Mouse (Mus musculus) forebrain, embryonic 10.5 days (tissue): ENCODE data around the gene Kcnh6. TPM values are rescaled to one million over a fixed set of nuclear protein-coding genes. Genes with fewer than 3 reads are reported as not detected.
A peak's percentile ranks its signal among the peaks of the same experiment; 100 is the strongest.

Experiments
- DNase-seq: peaks from one replicate; pipeline ENCODE4 v3.0.0-alpha.2; 2017; ENCODE audit warnings: low spot score; ENCODE audit errors: extremely low spot score
- H3K27ac ChIP-seq: fragments of 300-500 bp; sonication (generic); 2 replicates; pipeline ENCODE4 v1.5.1; 2016; ENCODE audit warnings: mild to moderate bottlenecking
- H3K27me3 ChIP-seq: fragments of 300-500 bp; sonication (generic); 2 replicates; pipeline ENCODE4 v1.6.1; 2016; ENCODE audit warnings: mild to moderate bottlenecking; ENCODE audit not compliant: poor library complexity, severe bottlenecking
- H3K36me3 ChIP-seq: fragments of 300-500 bp; sonication (generic); replicated peaks from 2 replicates; pipeline ENCODE4 v1.6.1; 2016; ENCODE audit warnings: mild to moderate bottlenecking, moderate library complexity
- H3K4me1 ChIP-seq: fragments of 300-500 bp; sonication (generic); 2 replicates; pipeline ENCODE4 v1.6.1; 2016
- H3K4me3 ChIP-seq: fragments of 300-500 bp; sonication (generic); 2 replicates; pipeline ENCODE4 v1.5.1; 2016; ENCODE audit warnings: mild to moderate bottlenecking, moderate library complexity
- H3K9me3 ChIP-seq: fragments of 300-500 bp; sonication (generic); 2 replicates; pipeline ENCODE4 v1.6.1; 2016; ENCODE audit warnings: mild to moderate bottlenecking, moderate library complexity
- WGBS: fragments of 180-500 bp; shearing (Covaris S2); methylation state at CpG from one replicate; pipeline ENCODE4 v1.1.7; 2016; 5-methylcytosine and 5-hydroxymethylcytosine counted together
- polyA plus RNA-seq: library from polyadenylated mRNA; unstranded; fragments of >200 nt; fragmentation: Nextera tagmentation; extraction: Ambion mirVana; gene quantifications from 2 replicates; pipeline ENCODE4 v1.2.1, GENCODE M21; 2016

Gene Kcnh6
- 0.39 and 0.58 TPM in 2 replicates for polyA plus RNA-seq

DNA sequence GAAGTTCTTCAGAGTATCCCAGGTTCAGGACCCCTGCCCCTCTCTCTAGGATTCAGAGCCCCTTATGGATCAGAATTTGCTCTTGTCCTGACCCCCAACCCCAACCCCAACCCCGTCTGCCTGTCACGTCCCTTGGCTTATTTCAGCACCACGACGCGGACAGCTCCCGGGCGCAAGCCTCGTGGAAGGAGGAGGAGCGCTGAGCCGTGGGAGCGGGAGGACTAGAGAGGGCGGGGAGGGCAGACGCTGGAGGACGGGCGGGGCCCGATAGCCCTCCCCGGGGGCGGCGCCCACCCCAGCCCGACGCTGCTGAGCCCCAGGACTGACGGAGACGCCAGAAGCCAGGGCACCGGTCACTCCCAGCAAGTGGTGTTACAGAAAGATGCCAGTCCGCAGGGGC is at the start of gene Kcnh6:
Gene Kcnh6 (plus strand): TSS at position 304 of the 400 bp plus-strand sequence.
- Histone ChIP-seq H3K4me1 (peaks cover 13% of the 10 kb centered on the region), H3K9me3 (no peaks in the 10 kb centered on the region), H3K36me3 (no peaks in the 10 kb centered on the region), H3K27me3 (peaks cover 16% of the 10 kb centered on the region), H3K4me3 (peak within 1 kb of the TSS; percentile 43), H3K27ac (peak within 1 kb of the TSS; percentile 12; the same call in 1 of the 2 replicates)
- under 1% methylated on average over 23 of the region's 25 CpGs for WGBS
- DNase-seq: peak; percentile 77

DNA sequence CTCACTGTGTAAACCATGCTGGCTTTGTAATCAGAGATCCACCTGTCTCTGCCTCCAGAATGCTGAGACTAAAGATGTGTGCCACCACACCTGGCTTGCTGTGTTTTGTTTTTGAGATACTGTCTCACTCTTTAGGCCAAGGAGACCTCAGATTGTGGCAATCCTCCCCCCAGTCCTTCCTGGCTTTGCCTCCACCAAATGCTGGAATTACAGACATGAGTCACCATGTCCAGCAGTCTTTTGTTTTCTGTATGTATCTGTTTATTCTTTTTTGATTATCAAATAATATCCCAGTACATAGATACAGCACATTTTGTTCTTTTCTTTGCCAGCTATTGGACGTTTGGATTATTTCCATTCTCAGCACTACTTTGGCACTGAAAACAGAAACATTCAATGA is 49.4 kb upstream of the Kcnh6 start:
- no peaks in the 10 kb centered on the region for H3K9me3 ChIP-seq
- no peak for DNase-seq
- H3K27ac ChIP-seq: no peak overlapping the region
- no peaks in the 10 kb centered on the region for H3K27me3 ChIP-seq
- H3K4me1 ChIP-seq: peaks cover 20% of the 10 kb centered on the region
- 86% methylated on average over 1 of the region's 1 CpGs for WGBS
- H3K4me3 ChIP-seq: no peak overlapping the region
- H3K36me3 ChIP-seq: no peaks in the 10 kb centered on the region

DNA sequence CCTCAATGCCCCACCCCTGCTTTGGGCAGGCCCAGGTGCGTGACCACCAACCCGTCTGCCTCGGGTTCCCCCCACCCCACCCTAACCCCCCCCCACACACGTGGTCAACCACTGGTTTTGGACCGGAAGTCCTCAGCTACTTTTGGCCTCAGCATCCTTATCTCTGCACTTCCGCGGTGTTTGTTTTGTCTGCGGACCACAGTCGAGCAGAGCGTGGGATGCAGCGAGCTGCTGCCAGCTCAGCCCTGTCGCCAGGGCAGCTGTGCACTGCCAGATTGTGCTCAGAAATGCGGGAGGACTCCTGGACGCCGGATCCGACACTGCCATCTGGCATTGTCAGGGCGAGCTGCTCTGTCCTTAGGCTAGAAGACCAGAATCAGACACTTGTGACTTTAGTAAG is 48.6 kb upstream of the Kcnh6 start:
- Histone ChIP-seq H3K9me3 (no peaks in the 10 kb centered on the region), H3K36me3 (no peaks in the 10 kb centered on the region), H3K27ac (no peak overlapping the region), H3K4me3 (no peak overlapping the region), H3K4me1 (peaks cover 20% of the 10 kb centered on the region), H3K27me3 (no peaks in the 10 kb centered on the region)
- WGBS: 69% methylated on average over 17 of the region's 17 CpGs
- DNase-seq: no peak

DNA sequence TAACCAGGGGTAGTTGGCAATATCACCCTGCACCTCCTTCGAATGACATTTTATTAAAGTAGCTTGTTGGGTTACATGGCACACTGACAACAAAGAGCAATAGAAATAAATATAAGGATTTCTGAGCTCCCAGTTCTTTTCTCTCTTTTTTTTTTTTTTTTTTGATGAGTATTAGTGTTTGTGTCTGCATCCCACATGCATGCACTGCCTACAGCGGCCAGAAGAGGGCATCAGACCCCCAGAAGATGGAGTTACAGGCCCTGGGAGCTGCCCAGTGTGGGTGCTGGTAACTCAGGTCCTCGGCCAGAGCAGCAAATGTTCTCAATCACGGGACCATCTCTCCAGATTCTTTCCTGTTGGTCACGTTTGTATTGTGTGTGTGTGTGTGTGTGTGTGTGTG is 43.2 kb upstream of the Kcnh6 start:
- H3K9me3 ChIP-seq: no peaks in the 10 kb centered on the region
- H3K27me3 ChIP-seq: peaks cover 43% of the 10 kb centered on the region
- H3K4me3 ChIP-seq: no peak overlapping the region
- 66% methylated on average over 5 of the region's 5 CpGs for WGBS
- H3K27ac ChIP-seq: no peak overlapping the region
- H3K4me1 ChIP-seq: peaks cover 23% of the 10 kb centered on the region
- no peak for DNase-seq
- no peaks in the 10 kb centered on the region for H3K36me3 ChIP-seq

DNA sequence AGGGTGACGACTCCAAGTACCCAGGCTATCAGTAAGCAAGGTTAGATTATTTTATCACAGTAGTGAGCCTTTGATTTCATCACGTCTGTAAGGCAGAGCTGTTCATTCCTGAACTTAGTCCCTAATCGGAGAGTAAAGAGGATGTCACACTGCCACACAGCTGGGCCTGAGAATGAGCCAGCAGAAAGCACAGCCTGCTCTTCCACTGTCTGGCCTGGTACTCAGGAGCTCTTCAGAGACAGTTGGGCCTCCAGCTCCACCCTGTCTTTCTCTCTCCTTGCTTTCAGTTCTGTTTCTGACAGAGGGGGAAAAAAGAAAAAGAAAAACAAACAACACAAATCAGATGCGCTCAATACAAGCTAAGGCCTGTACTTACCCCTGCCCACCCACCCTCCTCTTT is 41.6 kb upstream of the Kcnh6 start:
- no peak overlapping the region for H3K27ac ChIP-seq
- WGBS: 83% methylated on average over 4 of the region's 4 CpGs
- H3K27me3 ChIP-seq: peaks cover 58% of the 10 kb centered on the region
- DNase-seq: no peak
- no peaks in the 10 kb centered on the region for H3K9me3 ChIP-seq
- no peaks in the 10 kb centered on the region for H3K36me3 ChIP-seq
- no peak overlapping the region for H3K4me3 ChIP-seq
- H3K4me1 ChIP-seq: peaks cover 23% of the 10 kb centered on the region

DNA sequence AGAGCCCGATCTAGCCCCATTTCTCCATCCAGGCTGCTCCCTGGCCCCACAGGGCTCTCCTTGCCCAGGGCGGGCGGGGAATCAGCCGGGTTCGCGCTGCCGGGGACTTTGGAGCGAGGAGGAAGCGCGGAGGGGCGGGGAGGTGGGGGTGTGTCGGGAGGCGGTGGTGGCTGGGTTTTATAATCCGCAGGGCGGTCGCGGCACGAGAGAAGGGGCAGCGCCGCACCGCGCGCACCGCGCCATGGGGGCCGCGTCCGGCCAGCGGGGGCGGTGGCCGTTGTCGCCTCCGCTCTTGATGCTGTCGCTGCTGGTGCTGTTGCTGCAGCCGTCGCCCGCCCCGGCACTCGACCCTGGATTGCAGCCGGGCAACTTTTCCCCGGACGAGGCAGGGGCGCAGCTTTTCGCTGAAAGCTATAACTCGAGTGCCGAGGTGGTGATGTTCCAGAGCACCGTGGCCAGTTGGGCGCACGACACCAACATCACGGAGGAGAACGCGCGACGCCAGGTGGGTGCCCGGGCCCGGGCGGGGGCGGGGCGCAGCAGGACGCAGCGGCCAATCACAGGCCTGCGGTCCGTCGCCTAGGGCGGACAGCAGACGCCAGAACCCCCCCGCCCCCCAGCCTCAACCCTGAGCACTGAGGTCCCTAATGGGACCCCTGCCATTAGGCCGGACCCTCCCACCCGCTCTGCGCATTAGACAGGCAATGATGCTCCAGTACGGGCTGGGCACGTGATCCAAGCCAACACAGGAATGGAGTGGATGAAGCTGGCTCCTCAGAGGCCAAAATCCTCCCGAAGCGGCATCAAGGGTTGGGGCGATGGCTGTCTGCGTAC is 40.0 kb upstream of the Kcnh6 start, which contains the start of gene Ace:
Gene Ace (plus strand): TSS at position 205 of the 834 bp plus-strand sequence.
- peak within 1 kb of the TSS; percentile 72 for H3K4me3 ChIP-seq
- H3K9me3 ChIP-seq: no peaks in the 10 kb centered on the region
- H3K4me1 ChIP-seq: peaks cover 23% of the 10 kb centered on the region
- H3K36me3 ChIP-seq: no peaks in the 10 kb centered on the region
- WGBS: under 1% methylated on average over 71 of the region's 76 CpGs
- peak within 1 kb of the TSS; percentile 70 for H3K27ac ChIP-seq
- peaks cover 65% of the 10 kb centered on the region for H3K27me3 ChIP-seq
- peak; percentile 41 for DNase-seq

DNA sequence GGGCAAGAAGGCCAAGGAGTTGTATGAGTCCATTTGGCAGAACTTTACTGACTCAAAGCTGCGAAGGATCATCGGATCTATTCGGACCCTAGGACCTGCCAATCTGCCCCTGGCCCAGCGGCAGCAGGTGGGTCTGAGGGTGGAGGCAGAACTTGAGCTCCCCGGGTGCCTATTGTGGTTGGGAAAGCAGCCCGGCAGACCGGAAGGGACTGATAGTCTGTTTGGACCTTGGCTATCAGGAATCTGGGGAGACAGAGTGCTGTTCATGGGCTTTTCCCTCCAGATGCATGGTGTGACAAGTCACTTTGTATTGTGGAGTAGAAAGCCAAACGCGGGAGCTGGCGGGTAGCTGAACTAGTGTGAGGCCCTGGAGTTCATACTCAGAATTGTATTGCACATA is 39.0 kb upstream of the Kcnh6 start:
- Histone ChIP-seq H3K36me3 (no peaks in the 10 kb centered on the region), H3K27me3 (peaks cover 65% of the 10 kb centered on the region), H3K4me1 (peaks cover 23% of the 10 kb centered on the region), H3K4me3 (peak overlapping the region; percentile 72; the same call in 1 of the 2 replicates), H3K9me3 (no peaks in the 10 kb centered on the region), H3K27ac (no peak overlapping the region)
- no peak for DNase-seq
- 49% methylated on average over 10 of the region's 10 CpGs for WGBS

DNA sequence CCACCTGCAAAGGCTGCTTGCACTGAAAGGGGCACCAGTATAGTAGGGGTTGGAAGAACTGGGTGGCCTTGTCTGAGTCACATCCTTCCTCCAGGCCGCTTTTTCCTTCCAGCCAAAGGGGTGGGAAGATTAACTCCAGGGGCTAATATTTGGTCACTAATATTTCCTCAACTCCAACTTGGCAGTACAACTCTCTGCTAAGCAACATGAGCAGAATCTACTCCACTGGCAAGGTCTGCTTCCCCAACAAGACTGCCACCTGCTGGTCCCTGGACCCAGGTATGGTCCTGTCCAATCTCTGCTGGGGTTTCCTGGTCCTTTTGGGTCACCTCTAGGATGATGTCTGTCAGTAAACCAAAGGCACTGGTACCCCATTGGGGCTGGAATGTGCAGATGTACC is 38.4 kb upstream of the Kcnh6 start:
- 35% methylated on average over 1 of the region's 1 CpGs for WGBS

DNA sequence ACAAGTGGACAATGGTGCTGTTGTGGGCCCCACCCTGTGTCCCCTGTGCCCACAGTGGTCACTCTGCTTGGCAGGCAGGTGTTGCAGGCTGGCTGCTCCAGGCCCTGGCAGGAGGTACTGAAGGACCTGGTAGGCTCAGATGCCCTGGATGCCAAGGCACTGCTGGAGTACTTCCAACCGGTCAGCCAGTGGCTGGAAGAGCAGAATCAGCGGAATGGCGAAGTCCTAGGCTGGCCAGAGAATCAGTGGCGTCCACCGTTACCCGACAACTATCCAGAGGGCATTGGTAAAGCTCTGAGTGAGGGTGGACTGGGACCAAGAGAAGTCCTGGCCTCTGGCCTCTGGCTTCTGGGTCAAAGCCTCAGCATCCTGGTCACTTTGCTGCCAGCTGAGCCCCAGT is 33.3 kb upstream of the Kcnh6 start:
- H3K27ac ChIP-seq: no peak overlapping the region
- WGBS: 93% methylated on average over 6 of the region's 6 CpGs
- H3K36me3 ChIP-seq: no peaks in the 10 kb centered on the region
- H3K9me3 ChIP-seq: no peaks in the 10 kb centered on the region
- H3K4me1 ChIP-seq: no peaks in the 10 kb centered on the region; the same call in 1 of the 2 replicates
- H3K27me3 ChIP-seq: peaks cover 23% of the 10 kb centered on the region
- no peak for DNase-seq
- no peak overlapping the region for H3K4me3 ChIP-seq

More for the DNA sequence above, 38.4 kb upstream of the Kcnh6 start:
- Histone ChIP-seq H3K36me3 (no peaks in the 10 kb centered on the region), H3K27me3 (peaks cover 65% of the 10 kb centered on the region), H3K4me3 (no peak overlapping the region), H3K4me1 (peaks cover 23% of the 10 kb centered on the region), H3K9me3 (no peaks in the 10 kb centered on the region), H3K27ac (no peak overlapping the region)
- DNase-seq: no peak

DNA sequence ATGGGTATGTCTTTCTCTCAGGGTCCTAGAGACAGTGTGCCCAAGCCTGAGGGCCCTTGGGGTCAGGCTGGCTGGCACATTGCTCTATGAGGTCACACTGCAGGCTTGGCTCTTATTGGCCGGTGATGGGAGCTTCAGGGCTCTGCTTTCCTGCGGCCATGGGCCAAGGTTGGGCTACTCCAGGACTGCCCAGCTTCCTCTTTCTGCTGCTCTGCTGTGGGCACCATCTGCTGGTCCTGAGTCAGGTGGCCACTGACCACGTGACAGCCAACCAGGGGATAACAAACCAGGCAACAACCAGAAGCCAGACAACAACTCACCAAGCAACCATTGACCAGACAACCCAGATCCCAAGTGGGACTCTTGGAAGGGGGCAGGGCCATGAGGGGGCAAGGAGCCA is 32.9 kb upstream of the Kcnh6 start:
- Histone ChIP-seq H3K4me1 (no peaks in the 10 kb centered on the region; the same call in 1 of the 2 replicates), H3K27ac (no peak overlapping the region), H3K9me3 (no peaks in the 10 kb centered on the region), H3K4me3 (no peak overlapping the region), H3K36me3 (no peaks in the 10 kb centered on the region), H3K27me3 (peaks cover 19% of the 10 kb centered on the region)
- no peak for DNase-seq
- 78% methylated on average over 3 of the region's 3 CpGs for WGBS

DNA sequence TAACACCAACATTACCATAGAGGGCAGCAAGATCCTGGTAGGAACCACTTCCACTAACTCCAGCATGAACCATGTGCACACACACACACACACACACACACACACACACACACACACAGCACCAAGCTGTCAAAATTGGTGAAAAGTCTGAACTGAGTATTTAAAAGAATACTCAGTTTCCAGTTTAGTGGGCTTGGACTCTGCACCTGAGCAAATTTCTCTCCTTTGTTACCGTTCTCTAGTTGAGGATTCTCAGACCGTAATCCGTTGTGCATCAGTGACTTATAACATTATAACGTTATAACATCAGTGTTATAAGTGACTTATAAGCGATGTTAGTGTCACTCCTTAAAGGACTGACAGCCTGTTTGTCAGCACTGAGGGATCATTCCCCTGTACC is 32.3 kb upstream of the Kcnh6 start:
- Histone ChIP-seq H3K27me3 (peaks cover 13% of the 10 kb centered on the region; the same call in 1 of the 2 replicates), H3K4me3 (no peak overlapping the region), H3K4me1 (no peaks in the 10 kb centered on the region; the same call in 1 of the 2 replicates), H3K27ac (no peak overlapping the region), H3K9me3 (no peaks in the 10 kb centered on the region), H3K36me3 (no peaks in the 10 kb centered on the region)
- 89% methylated on average over 5 of the region's 5 CpGs for WGBS
- DNase-seq: no peak

DNA sequence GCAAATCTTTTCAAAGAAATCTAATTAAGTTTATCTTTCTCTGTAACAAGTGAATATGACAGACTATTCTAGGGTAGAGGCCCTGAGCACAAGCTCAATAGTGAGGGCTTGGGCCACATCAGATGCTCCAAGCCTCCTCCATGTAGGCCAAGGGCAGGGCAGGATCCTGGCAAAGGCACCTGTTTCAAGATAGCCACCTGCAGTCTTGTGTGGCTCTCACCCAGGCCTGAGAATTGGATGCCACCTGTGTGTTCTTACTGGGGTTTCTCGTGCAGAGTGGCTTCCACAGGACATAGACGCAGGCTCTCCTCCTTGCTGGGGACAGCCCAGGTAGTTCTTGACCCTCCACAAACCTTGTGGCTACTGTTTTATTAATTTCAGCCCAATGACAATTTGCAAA is 29.7 kb upstream of the Kcnh6 start:
- H3K36me3 ChIP-seq: no peaks in the 10 kb centered on the region
- H3K9me3 ChIP-seq: no peaks in the 10 kb centered on the region
- DNase-seq: no peak
- H3K27me3 ChIP-seq: no peaks in the 10 kb centered on the region
- H3K4me1 ChIP-seq: no peaks in the 10 kb centered on the region; the same call in 1 of the 2 replicates
- H3K4me3 ChIP-seq: no peak overlapping the region
- H3K27ac ChIP-seq: no peak overlapping the region
- 85% methylated on average over 2 of the region's 2 CpGs for WGBS

DNA sequence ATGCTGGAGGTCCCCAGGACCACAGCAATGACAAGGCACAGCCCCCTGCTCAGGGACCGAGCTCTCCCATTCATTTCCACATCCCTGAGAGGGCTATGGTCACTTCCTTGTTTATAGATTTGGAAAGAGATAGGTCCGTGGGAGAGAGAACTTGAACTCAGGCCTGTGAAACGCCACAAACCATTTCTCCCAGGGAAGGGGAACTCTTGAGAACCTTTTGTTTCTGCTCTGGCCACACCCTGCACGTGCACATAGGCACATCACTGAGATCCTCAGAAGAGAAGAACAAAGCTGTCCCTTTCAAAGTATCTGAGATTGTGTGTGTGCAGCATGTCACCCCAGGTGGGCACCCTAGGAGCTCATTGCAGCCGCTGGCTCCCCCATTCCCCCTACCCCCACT is 29.3 kb upstream of the Kcnh6 start:
- H3K4me3 ChIP-seq: no peak overlapping the region
- no peaks in the 10 kb centered on the region for H3K36me3 ChIP-seq
- no peaks in the 10 kb centered on the region; the same call in 1 of the 2 replicates for H3K4me1 ChIP-seq
- no peaks in the 10 kb centered on the region for H3K27me3 ChIP-seq
- H3K9me3 ChIP-seq: no peaks in the 10 kb centered on the region
- H3K27ac ChIP-seq: no peak overlapping the region
- DNase-seq: no peak
- WGBS: 70% methylated on average over 5 of the region's 5 CpGs
